Mouse (Mus musculus) brain, adult 10 weeks (tissue): Measurements from ENCODE around the gene Shoc2. TPM values are rescaled to one million over a fixed set of nuclear protein-coding genes. Genes with fewer than 3 reads are reported as not detected.

ENCODE experiments used
- polyA plus RNA-seq: library from polyadenylated mRNA; stranded (reverse); fragments of 350-450 nt; fragmentation: Illumina TruSeq; extraction: RNeasy Lipid Tissue Mini Kit (QIAGEN cat#74804); gene quantifications from one replicate; pipeline ENCODE4 v1.2.3, GENCODE M21; 2015; ENCODE audit warnings: low read depth, low replicate concordance

The Shoc2 gene
- polyA plus RNA-seq: 46.3 TPM

GRCm38 (mm10) chr19:53943802-53944785 lies at the start of gene Shoc2, which contains the start of gene Bbip1:
Gene Shoc2, plus strand, starts transcription at chr19:53944306.
Gene Bbip1, minus strand, starts transcription at chr19:53944627.

GRCm38 (mm10) chr19:54043851-54044250 lies 99.7 kb downstream of the Shoc2 start, which contains the start of gene Adra2a:
Gene Adra2a, plus strand, starts transcription at chr19:54044151.

Other genes starting within 250 kb of the Shoc2 start
- 55.5 TPM for gene Pdcd4, start 52.1 kb upstream of the Shoc2 start, polyA plus RNA-seq
- gene Bbip1, start 321 bp downstream of the Shoc2 start, polyA plus RNA-seq: 148 TPM
- gene Adra2a, start 99.8 kb downstream of the Shoc2 start, polyA plus RNA-seq: 6.7 TPM